ENCODE assay signal across 8 mouse cellular contexts in the genomic region with DNA sequence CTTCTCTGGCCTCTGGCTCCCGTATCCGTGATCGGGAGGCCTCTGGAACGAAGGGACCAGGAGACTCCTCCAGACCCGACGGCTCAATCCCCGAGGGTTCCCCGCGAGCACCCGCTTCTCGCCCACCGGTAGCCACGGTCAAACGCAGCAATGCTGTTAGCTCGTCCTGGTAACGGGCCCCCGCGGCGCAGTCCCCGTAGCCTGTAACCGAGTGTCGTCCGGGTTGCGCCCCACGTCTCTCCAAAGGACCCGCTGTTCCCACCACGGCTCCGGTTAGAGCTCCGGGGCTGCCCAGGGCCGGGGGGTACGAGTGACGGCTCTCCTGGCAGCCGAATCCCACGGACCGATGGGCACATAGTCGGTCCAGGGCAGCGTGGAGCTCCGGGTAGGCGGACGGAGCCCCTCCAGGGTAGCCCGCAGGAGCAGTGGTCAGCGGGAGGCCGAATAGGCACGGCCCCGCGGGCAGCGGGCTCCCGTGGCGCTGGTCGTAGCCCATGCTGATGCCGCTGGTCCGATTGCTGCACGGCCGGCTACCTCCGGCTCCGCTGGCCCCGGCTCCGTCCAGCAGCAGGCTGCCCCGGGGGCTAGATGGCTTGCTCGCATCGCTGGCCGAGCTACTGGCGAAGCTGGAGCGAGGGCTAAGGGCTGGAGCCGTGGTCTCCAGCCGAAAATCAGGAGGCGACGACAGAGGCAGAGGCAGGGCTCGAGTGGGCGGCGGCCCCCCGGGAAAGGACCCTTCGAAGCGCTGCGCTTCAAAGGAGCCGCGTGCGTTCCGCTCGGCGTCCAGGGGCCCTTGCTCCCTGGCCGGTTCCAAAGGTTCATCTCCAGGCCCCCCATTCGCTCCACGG. TPM values are rescaled to one million over a fixed set of nuclear protein-coding genes. Genes with fewer than 3 reads are reported as not detected.
DNase-seq lines count a peak whose midpoint lies in the region; ATAC-seq and TF ChIP-seq lines count a peak whose summit lies in the region.

No protein-coding gene starts in this region.

- under 1% methylated on average over 84 of the region's 84 CpGs for WGBS in heart, postnatal 0 days

- H3K4me3 ChIP-seq in bone marrow macrophage, adult 2 months (ENCODE audit: insufficient read depth, low read length) = peak overlapping the region; percentile 66
- peak overlapping the region; percentile 77 for H3K4me3 ChIP-seq in heart, postnatal 0 days (ENCODE audit: low read depth, low read length)
- peak overlapping the region; percentile 97 for H3K4me3 ChIP-seq in myocyte

- no peaks in the 10 kb centered on the region for H3K9me3 ChIP-seq in heart, postnatal 0 days (replicated peaks; ENCODE audit: control insufficient read depth, low read length)

- peaks cover 4% of the 10 kb centered on the region; the same call in 1 of the 2 replicates for H3K36me3 ChIP-seq in heart, postnatal 0 days (replicated peaks; ENCODE audit: control insufficient read depth, insufficient read depth, low read length)
- no peaks in the 10 kb centered on the region for H3K36me3 ChIP-seq in myocyte (ENCODE audit: control insufficient read depth, insufficient read depth)

- no peak for TF ChIP-seq CTCF in bone marrow macrophage, adult 2 months (IDR thresholded peaks at IDR 0.05; ENCODE audit: low read depth, low read length)
- TF ChIP-seq CTCF in heart, postnatal 0 days (IDR thresholded peaks at IDR 0.05; ENCODE audit: low read depth) = no peak

- H3K4me2 ChIP-seq in heart, postnatal 0 days (ENCODE audit: low read depth, low read length) = peak overlapping the region; percentile 88
- peak overlapping the region; percentile 99 for H3K4me2 ChIP-seq in myocyte (ENCODE audit: low read depth)

- H3K9ac ChIP-seq in heart, postnatal 0 days (replicated peaks; ENCODE audit: low read depth, low read length) = peak overlapping the region; percentile 77

- TF ChIP-seq EP300 in heart, postnatal 0 days (IDR thresholded peaks at IDR 0.05; ENCODE audit: low read depth) = no peak

- no peaks in the 10 kb centered on the region for H3K27me3 ChIP-seq in heart, postnatal 0 days (ENCODE audit: control insufficient read depth, insufficient read depth, low read length)
- H3K27me3 ChIP-seq in myocyte (ENCODE audit: control insufficient read depth, insufficient read depth, insufficient read length) = no peaks in the 10 kb centered on the region

- peak; percentile 18 to 25 for DNase-seq in lung, adult 18-20 months
- no peak for DNase-seq in lung, postnatal 36 days
- DNase-seq in heart, postnatal 0 days (ENCODE audit: low spot score) = peak; percentile 26
- DNase-seq in kidney, postnatal 36 days = peak; percentile 36 to 72
- no peak for DNase-seq in layer of hippocampus, postnatal 25 days (ENCODE audit: extremely low spot score in 1 of 2, low spot score in 1 of 2)

- peak overlapping the region; percentile 95 for H3ac ChIP-seq in myocyte (ENCODE audit: control insufficient read depth, insufficient read length)

- H3K79me2 ChIP-seq in myocyte (ENCODE audit: control insufficient read depth, insufficient read depth) = peaks cover 54% of the 10 kb centered on the region

- H3K4me1 ChIP-seq in bone marrow macrophage, adult 2 months (ENCODE audit: control insufficient read depth, insufficient read depth, low read length) = peaks cover 14% of the 10 kb centered on the region
- peaks cover 36% of the 10 kb centered on the region for H3K4me1 ChIP-seq in heart, postnatal 0 days (ENCODE audit: control insufficient read depth, insufficient read depth)

- ATAC-seq in heart, postnatal 0 days (ENCODE audit: insufficient read depth, low read depth) = no peak
- no peak for ATAC-seq in granulocyte monocyte progenitor cell, adult 5-6 weeks (replicated peaks; ENCODE audit: poor library complexity, severe bottlenecking)

- H3K27ac ChIP-seq in bone marrow macrophage, adult 2 months (ENCODE audit: insufficient read depth, low read depth, low read length) = no peak overlapping the region
- H3K27ac ChIP-seq in heart, postnatal 0 days (ENCODE audit: low read depth) = peak overlapping the region; percentile 78

- TF ChIP-seq POLR2A in bone marrow macrophage, adult 2 months (IDR thresholded peaks at IDR 0.05; ENCODE audit: borderline replicate concordance, low read depth, low read length) = no peak
- TF ChIP-seq POLR2A in myocyte (IDR thresholded peaks at IDR 0.05; ENCODE audit: insufficient read length, low read depth) = peak; percentile 36

TF ChIP-seq in myocyte, 11 proteins besides CTCF, POLR2A, EP300 and RAD21:
- TF ChIP-seq TCF3 (IDR thresholded peaks at IDR 0.05; ENCODE audit: insufficient read length, low read depth) = no peak
- no peak for TF ChIP-seq MYOD1 (IDR thresholded peaks at IDR 0.05; ENCODE audit: control insufficient read depth in 1 of 3, insufficient read length in 2 of 3, low read depth in 2 of 3)
- TF ChIP-seq MAX (IDR thresholded peaks at IDR 0.05; ENCODE audit: low read depth) = no peak
- TF ChIP-seq USF1 (IDR thresholded peaks at IDR 0.05; ENCODE audit: low read depth) = no peak
- no peak for TF ChIP-seq E2F4 (IDR thresholded peaks at IDR 0.05; ENCODE audit: insufficient read depth)
- TF ChIP-seq SRF (IDR thresholded peaks at IDR 0.05; ENCODE audit: control insufficient read depth, insufficient read length, low read depth) = no peak
- no peak for TF ChIP-seq CEBPB (IDR thresholded peaks at IDR 0.05; ENCODE audit: insufficient read depth, poor library complexity, severe bottlenecking)
- peak in 1 of 3 experiments; percentile 0 for TF ChIP-seq MYOG (IDR thresholded peaks at IDR 0.05; ENCODE audit: control insufficient read depth in 1 of 3, insufficient read depth in 1 of 3, insufficient read length in 2 of 3, low read depth in 2 of 3)
- peak; percentile 11 for TF ChIP-seq POLR2AphosphoS2 (IDR thresholded peaks at IDR 0.05; ENCODE audit: insufficient read length, low read depth)
- TF ChIP-seq TCF12 (IDR thresholded peaks at IDR 0.05; ENCODE audit: insufficient read depth, poor library complexity, severe bottlenecking) = no peak
- no peak for TF ChIP-seq REST (IDR thresholded peaks at IDR 0.05; ENCODE audit: insufficient read depth, insufficient read length)

RNA-seq across cellular contexts. Expression of gene Ajuba, which starts 0.9 kb away (rescaled TPM):
- polyA plus RNA-seq in bone marrow macrophage, adult 2 months (2012; ENCODE audit: insufficient read depth, insufficient read length, missing spikeins) = 0.84 and 0.91 TPM in 2 replicates
- 24.8 and 32.5 TPM in 2 replicates for total RNA-seq in heart, postnatal 0 days (2014; rRNA removed; ENCODE audit: low replicate concordance)
- polyA plus RNA-seq in heart, postnatal 0 days (2015; fragmentation: Nextera tagmentation; extraction: Ambion mirVana) = 9.9 and 11.3 TPM in 2 replicates
- polyA plus RNA-seq in myocyte (2012; fragmentation: generic; extraction: Trizol) = 30.8 TPM
- 1 to 10 TPM; 1.3 to 2.4 TPM for total RNA-seq in layer of hippocampus, postnatal 25 days (2021)
- total RNA-seq in granulocyte monocyte progenitor cell, adult 5-6 weeks (2014; fragmentation: Nextera tagmentation) = 0.77 and 1.0 TPM in 2 replicates
- total RNA-seq in granulocyte monocyte progenitor cell, adult 5-6 weeks (2017) = 1.2 and 2.1 TPM in 2 replicates

RNA-seq across cellular contexts. Expression of gene Haus4, which starts 22.0 kb away (rescaled TPM):
- polyA plus RNA-seq in bone marrow macrophage, adult 2 months (2012; ENCODE audit: insufficient read depth, insufficient read length, missing spikeins) = 29.3 and 31.9 TPM in 2 replicates
- total RNA-seq in heart, postnatal 0 days (2014; rRNA removed; ENCODE audit: low replicate concordance) = 84.6 and 109 TPM in 2 replicates
- polyA plus RNA-seq in heart, postnatal 0 days (2015; fragmentation: Nextera tagmentation; extraction: Ambion mirVana) = 26.3 and 27.0 TPM in 2 replicates
- polyA plus RNA-seq in myocyte (2012; fragmentation: generic; extraction: Trizol) = 23.5 TPM
- 1 to 10 TPM; 2.4 to 3.9 TPM for total RNA-seq in layer of hippocampus, postnatal 25 days (2021)
- 70.3 and 79.6 TPM in 2 replicates for total RNA-seq in granulocyte monocyte progenitor cell, adult 5-6 weeks (2014; fragmentation: Nextera tagmentation)
- 85.8 and 93.8 TPM in 2 replicates for total RNA-seq in granulocyte monocyte progenitor cell, adult 5-6 weeks (2017)

RNA-seq across cellular contexts. Expression of gene 4931414P19Rik, which starts 29.3 kb away (rescaled TPM):
- polyA plus RNA-seq in bone marrow macrophage, adult 2 months (2012; ENCODE audit: insufficient read depth, insufficient read length, missing spikeins) = 4.1 and 8.3 TPM in 2 replicates
- total RNA-seq in heart, postnatal 0 days (2014; rRNA removed; ENCODE audit: low replicate concordance) = 5.3 and 12.4 TPM in 2 replicates
- polyA plus RNA-seq in heart, postnatal 0 days (2015; fragmentation: Nextera tagmentation; extraction: Ambion mirVana) = 3.3 and 4.0 TPM in 2 replicates
- 7.3 TPM for polyA plus RNA-seq in myocyte (2012; fragmentation: generic; extraction: Trizol)
- total RNA-seq in layer of hippocampus, postnatal 25 days (2021) = 1 to 10 TPM; 5.4 to 8.4 TPM
- 5.8 and 9.9 TPM in 2 replicates for total RNA-seq in granulocyte monocyte progenitor cell, adult 5-6 weeks (2014; fragmentation: Nextera tagmentation)
- 3.6 and 4.3 TPM in 2 replicates for total RNA-seq in granulocyte monocyte progenitor cell, adult 5-6 weeks (2017)

RNA-seq across cellular contexts. Expression of gene Psmb5, which starts 41.4 kb away (rescaled TPM):
- polyA plus RNA-seq in bone marrow macrophage, adult 2 months (2012; ENCODE audit: insufficient read depth, insufficient read length, missing spikeins) = 99.1 and 108 TPM in 2 replicates
- 207 TPM in 2 replicates for total RNA-seq in heart, postnatal 0 days (2014; rRNA removed; ENCODE audit: low replicate concordance)
- 342 and 350 TPM in 2 replicates for polyA plus RNA-seq in heart, postnatal 0 days (2015; fragmentation: Nextera tagmentation; extraction: Ambion mirVana)
- polyA plus RNA-seq in myocyte (2012; fragmentation: generic; extraction: Trizol) = 416 TPM
- 100 to 1,000 TPM; 208 to 218 TPM for total RNA-seq in layer of hippocampus, postnatal 25 days (2021)
- total RNA-seq in granulocyte monocyte progenitor cell, adult 5-6 weeks (2014; fragmentation: Nextera tagmentation) = 237 and 287 TPM in 2 replicates
- 63.3 and 69.9 TPM in 2 replicates for total RNA-seq in granulocyte monocyte progenitor cell, adult 5-6 weeks (2017)

RNA-seq across cellular contexts. Expression of gene Psmb11, which starts 44.8 kb away (rescaled TPM):
- not detected in 2 replicates for polyA plus RNA-seq in bone marrow macrophage, adult 2 months (2012; ENCODE audit: insufficient read depth, insufficient read length, missing spikeins)
- total RNA-seq in heart, postnatal 0 days (2014; rRNA removed; ENCODE audit: low replicate concordance) = not detected in 2 replicates
- not detected in 2 replicates for polyA plus RNA-seq in heart, postnatal 0 days (2015; fragmentation: Nextera tagmentation; extraction: Ambion mirVana)
- polyA plus RNA-seq in myocyte (2012; fragmentation: generic; extraction: Trizol) = not detected
- total RNA-seq in layer of hippocampus, postnatal 25 days (2021) = under 1 TPM; 0.16 to 0.32 TPM
- 0.09 TPM in 1 of 2 replicates, not detected in the other for total RNA-seq in granulocyte monocyte progenitor cell, adult 5-6 weeks (2014; fragmentation: Nextera tagmentation)
- total RNA-seq in granulocyte monocyte progenitor cell, adult 5-6 weeks (2017) = not detected in 2 replicates

Comparison
In these comparisons a context has a peak if more than half of its experiments do, and no peak if none do; other contexts are left out.
1. DNase-seq: peak in lung, adult 18-20 months (2 of 2), heart, postnatal 0 days (single experiment) and kidney, postnatal 36 days (2 of 2); none in lung, postnatal 36 days (single experiment) and layer of hippocampus, postnatal 25 days (0 of 2).
2. RNA of gene Haus4, which starts 22.0 kb away (total RNA-seq): 70.3 to 93.8 TPM in granulocyte monocyte progenitor cell, adult 5-6 weeks and 84.6 to 109 TPM in heart, postnatal 0 days; 2.4 to 3.9 TPM in layer of hippocampus, postnatal 25 days; every median in the first group is over 10 times any median in the second.
3. Peak in every context shown above with its lines, with median percentiles within 50 percentile points of each other: H3K4me3 ChIP-seq.